Mouse (Mus musculus) left cerebral cortex, adult 2 months (tissue): ENCODE results near the gene Csgalnact2. TPM values are rescaled to one million over a fixed set of nuclear protein-coding genes. Genes with fewer than 3 reads are reported as not detected.

Source experiments
- DNase-seq, 2 experiments: peaks; one replicate each; pipeline ENCODE4 v3.0.0; 2021 to 2022; ENCODE audit warnings: low spot score in 2 of 2, mixed read lengths in 1 of 2; ENCODE audit errors: extremely low spot score in 1 of 2
- H3K27ac ChIP-seq: fragments of 200-600 bp; 2 replicates; pipeline ENCODE4 v1.8.1; 2022
- H3K4me3 ChIP-seq: fragments of 200-600 bp; 2 replicates; pipeline ENCODE4 v1.8.1; 2022
- CTCF ChIP-seq: fragments of 200-600 bp; IDR thresholded peaks from 2 replicates; pipeline ENCODE4 v1.8.1; 2022; ENCODE audit warnings: antibody characterized with exemption, mild to moderate bottlenecking, moderate library complexity
- intact Hi-C: fragments of 180-260 bp; cut with DNase I; formaldehyde crosslinking; loops from one replicate; pipeline ENCODE4 v1.15.1; 2025
- total RNA-seq, 2 experiments: library from RNA; stranded (reverse); gene quantifications; 2 replicates each; pipeline ENCODE4 v1.2.3; 2021

Csgalnact2 gene
- total RNA-seq, 2 experiments from 2014 or later, result 12.3 to 13.4 TPM

DNA sequence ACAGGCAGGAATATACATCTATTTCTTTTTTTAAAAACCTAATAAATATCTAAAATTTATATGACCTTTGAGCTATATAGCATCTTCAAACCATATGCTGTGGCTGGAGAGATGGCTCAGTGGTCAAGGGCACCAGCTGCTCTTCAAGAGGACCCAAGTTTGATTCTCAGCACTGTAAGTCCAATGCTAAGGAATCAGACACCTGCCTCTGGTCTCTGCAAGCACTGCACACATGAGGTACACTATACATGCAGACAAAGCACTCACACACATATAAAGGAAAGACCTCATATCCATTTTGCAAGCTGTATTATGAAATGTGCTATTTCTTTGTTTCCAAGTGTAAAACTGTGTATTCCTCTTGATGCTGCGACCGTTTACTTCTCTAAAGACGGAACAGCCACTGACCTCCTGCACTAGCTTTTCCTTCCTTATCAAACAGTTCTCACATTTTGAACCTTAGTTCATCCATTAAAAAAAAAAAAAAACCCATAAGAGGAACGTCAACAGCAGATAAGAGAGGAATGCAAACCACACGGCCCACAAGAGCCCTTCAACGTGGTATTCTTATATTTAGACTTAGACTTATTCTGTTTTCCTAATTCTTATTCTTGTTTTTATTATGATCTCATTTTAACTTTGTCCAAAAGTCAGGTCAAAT lies 11.0 kb downstream of the Csgalnact2 start:
- Histone ChIP-seq H3K4me3 (no peak overlapping the region), H3K27ac (no peak overlapping the region)
- intact Hi-C loops, result no loop called here
- DNase-seq, result no peak
- TF ChIP-seq CTCF, result no peak

DNA sequence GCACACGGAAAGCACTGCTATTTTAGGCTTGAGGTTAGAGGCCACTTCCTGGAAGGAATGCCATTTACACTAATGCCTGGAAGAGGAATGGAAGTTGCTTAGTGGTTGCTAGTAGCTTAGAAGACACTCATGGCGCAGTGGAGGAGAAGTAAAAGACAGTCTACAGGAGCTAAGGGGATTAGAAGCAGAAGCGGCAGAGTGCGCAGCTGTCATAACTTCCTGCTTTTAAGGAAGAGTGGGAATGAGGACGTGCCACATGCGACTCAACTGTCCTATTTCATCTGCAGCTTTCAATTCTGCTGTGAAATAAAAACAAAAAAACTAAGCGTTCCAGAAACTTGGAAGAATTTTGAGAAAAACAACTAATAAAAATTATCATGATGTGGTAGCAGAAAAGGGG lies 11.7 kb downstream of the Csgalnact2 start:
- no peak for DNase-seq
- H3K4me3 ChIP-seq, result no peak overlapping the region
- intact Hi-C loops, result no loop called here
- no peak overlapping the region for H3K27ac ChIP-seq
- TF ChIP-seq CTCF, result no peak

DNA sequence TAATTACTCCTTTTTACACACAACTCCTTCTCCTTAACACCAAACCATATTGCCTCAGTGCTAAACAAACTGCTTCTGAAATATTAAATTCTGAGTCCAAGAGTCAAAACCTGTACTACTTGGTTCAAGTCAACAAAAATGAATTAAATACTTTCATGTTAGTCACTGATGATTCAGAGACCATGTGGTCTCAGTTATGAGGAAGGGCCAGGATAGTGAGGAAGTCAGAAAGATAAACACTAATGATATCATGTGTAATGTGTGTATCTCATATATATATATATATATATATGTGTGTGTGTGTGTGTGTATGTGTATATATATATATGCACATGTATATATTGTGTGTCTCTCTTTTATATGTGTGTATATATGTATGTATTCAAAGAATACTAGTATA lies 12.4 kb downstream of the Csgalnact2 start:
- no peak for TF ChIP-seq CTCF
- no peak for DNase-seq
- Histone ChIP-seq H3K4me3 (no peak overlapping the region), H3K27ac (no peak overlapping the region)
- intact Hi-C loops, result no loop called here

DNA sequence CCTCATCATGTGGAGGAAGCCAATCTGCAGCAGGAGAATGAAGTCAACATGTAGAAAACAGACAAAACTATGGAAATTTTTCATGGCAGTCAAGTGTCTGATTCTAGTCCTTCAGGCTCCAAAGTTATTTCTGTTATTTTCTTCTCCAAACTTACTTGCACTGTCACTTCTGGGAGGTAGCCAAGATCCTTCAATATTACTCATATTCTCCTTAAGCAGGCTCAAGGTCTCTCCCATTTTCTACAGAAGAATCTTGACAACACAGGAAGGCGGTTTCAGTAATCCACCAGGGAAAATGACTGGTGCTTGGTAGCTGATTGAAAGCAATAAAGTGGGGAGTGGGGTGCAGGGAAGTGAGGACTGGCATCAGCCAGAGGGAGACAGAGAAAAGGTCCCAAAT lies 16.2 kb downstream of the Csgalnact2 start:
- no peak for TF ChIP-seq CTCF
- DNase-seq, result no peak
- intact Hi-C loops, result no loop called here
- no peak overlapping the region for H3K27ac ChIP-seq
- no peak overlapping the region for H3K4me3 ChIP-seq

DNA sequence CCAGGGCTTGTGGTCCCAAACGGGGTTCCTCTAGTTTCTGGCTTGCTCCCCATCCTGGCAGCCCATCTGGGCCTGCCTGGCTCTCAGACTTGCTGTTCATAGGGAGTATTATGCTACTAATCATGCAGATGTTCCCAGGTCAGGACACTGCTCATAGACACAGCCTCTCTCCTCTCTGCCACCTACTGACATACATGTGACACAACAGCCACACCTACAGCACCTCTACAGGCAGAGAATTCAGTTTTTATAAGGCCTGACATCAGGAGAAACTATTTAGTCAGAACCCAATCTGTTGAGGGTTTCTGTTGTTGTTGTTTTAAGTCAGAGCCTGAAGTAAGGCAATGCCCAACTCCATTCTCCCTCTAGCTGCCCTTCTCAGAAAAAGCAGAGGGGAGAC lies 27.1 kb downstream of the Csgalnact2 start:
- peak; percentile 22 for TF ChIP-seq CTCF
- intact Hi-C loops, result no loop called here
- no peak for DNase-seq
- no peak overlapping the region for H3K4me3 ChIP-seq
- H3K27ac ChIP-seq, result no peak overlapping the region

DNA sequence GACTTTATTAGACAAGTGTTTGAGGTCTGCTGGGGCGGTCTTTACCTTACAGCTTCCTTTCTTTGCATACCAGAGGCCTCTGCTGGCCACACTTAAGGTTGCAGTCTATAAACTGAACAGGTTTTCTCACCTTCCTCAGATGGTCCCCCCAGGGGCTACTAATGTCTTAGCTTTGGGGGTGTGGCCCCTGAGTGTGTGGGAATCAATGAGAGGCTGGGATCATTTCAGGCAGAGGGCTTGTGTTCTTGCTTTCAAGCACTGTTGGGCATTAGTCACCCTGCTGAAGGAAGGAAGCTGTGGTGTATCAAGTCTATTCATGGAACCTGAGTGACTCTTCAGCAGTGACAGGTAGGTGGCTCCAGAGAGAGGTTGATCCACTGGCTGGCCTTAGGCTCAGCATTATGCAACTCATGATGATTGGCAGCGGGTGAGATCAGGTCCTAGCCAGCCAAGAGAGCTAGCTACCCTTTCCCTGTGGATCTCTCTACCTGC lies 39.6 kb downstream of the Csgalnact2 start:
- no peak overlapping the region for H3K27ac ChIP-seq
- DNase-seq, result no peak
- intact Hi-C loops, result loop anchor here (5.0 kb wide), 1 partner anchor 167 kb away; no protein-coding TSS in a partner anchor
- no peak overlapping the region for H3K4me3 ChIP-seq
- peak; percentile 64 for TF ChIP-seq CTCF

DNA sequence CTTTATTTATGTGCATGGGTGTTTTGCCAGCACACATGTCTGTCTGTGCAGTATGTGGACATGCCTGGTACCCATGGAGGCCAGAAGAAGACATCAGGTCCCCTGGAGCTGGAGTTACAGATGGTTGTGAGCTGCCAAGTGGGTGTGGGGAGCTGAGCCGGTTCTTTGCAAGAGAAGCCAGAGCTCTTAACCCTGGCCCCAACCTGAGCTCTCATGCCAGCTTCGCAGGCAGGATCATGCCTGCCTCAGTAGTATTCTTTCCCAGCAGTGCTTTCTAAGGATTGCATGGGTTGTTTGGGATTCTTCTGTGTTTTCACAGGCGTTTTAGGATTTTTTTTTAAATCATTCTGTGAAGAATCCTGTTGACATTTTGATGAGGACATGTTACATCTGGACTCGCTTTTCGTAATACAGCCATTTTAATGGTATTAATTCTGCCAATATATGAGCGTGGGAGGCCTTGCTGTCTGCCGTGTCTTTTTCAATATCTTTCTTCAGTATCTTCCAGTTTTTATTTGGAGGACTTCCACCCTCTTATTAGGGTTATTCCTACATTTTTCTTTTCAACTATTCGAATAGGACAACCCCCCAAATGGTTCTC lies 41.1 kb downstream of the Csgalnact2 start:
- intact Hi-C loops, result loop anchor here (5.0 kb wide), 1 partner anchor 166 kb away; no protein-coding TSS in a partner anchor
- DNase-seq, result no peak

DNA sequence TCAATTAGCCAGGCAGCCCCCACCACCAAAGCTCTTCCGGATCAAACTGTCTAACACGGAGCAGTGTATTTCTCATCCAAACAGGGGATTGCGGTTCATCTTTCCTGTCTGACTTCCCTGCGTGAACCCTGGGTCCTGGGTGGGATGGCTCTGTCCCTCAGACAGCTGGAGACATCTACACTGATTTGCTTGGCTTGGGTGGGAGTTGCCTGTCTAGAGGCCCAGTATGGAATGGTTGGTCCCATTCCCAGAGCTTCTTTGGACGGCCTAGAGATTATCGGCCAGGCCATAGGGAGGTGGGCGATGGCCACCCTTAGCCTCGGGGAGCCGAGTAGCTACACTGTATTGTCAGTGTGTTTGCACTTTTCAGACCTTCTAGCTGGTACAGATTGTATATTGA lies 48.1 kb downstream of the Csgalnact2 start:
- intact Hi-C loops, result no loop called here
- Histone ChIP-seq H3K27ac (no peak overlapping the region), H3K4me3 (no peak overlapping the region)
- no peak for DNase-seq
- no peak for TF ChIP-seq CTCF

More for the DNA sequence above, 41.1 kb downstream of the Csgalnact2 start:
- no peak for TF ChIP-seq CTCF
- Histone ChIP-seq H3K27ac (no peak overlapping the region), H3K4me3 (no peak overlapping the region)

DNA sequence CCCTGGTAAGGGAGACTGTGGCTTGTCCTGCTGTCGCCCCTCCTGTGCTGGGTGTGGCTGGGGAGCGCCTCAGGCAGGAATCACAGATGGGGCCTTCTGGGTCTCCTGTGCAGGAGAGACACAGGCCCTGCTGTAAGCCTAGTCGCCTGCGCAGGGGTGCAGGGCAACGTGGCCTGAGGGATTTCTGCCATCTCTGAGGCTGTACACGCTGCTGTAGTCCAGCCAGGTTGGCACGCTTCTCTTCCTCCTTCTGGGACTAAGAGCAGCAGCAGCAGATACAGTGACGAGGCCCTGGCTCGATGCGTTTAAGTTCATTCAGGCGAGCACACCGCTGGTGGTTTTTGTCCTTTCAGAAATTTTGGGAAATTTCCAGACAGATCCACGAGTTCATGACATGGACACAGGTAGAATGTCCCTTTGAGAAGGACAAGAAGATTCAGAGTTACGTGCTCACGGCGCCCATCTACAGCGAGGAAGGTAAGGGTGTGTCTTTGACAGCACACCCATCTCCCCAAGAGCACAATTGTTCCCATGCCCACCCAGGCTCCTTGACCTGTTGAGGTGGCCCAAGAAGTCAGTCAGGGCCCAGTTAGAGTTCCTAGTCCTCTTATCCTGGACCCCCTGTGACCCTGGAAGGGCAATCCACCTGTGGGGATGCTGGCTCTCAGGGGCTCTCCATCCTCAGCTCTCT lies 50.0 kb downstream of the Csgalnact2 start:
- H3K4me3 ChIP-seq, result no peak overlapping the region
- TF ChIP-seq CTCF, result no peak
- intact Hi-C loops, result no loop called here
- no peak for DNase-seq
- H3K27ac ChIP-seq, result no peak overlapping the region

DNA sequence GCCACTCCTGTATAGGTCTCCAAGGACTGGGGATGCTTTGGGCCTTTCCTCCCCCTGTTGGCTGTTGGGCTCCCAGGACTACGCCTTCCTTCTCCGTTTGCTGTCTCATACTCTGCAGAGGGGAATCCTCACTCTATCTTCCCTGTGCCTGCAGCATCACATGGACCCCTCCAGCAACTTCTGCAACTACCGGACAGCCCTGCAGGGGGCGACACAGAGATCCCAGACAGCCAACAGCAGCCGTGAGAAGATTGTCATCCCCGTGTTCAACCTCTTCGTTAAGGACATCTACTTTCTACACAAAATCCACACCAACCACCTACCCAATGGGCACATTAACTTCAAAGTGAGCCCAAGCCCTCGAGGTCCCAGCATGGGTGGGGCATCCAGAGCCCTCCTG lies 51.0 kb downstream of the Csgalnact2 start:
- no peak for DNase-seq
- no peak overlapping the region for H3K4me3 ChIP-seq
- intact Hi-C loops, result no loop called here
- no peak overlapping the region for H3K27ac ChIP-seq
- TF ChIP-seq CTCF, result peak; percentile 56

DNA sequence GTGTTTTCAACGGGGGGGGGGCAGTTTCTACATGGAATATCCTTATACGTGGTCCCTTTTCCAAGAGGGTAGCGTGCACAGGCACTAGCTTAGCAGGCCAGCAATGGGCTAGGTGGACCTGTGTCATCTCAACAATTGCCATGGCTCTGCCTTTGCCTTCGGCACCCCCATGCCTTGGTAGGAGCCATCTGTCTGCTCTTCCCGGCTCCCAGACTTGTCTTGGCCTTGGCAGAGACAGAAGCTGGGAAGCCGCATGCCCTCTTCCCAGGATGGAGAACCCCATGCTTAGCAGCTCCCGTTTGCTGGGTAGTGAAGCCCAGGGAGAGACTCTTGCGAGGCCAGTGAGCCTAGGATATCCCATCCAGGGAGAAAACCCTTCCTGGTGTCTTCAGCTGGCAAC lies 54.3 kb downstream of the Csgalnact2 start:
- H3K4me3 ChIP-seq, result no peak overlapping the region
- no peak for TF ChIP-seq CTCF
- DNase-seq, result no peak
- H3K27ac ChIP-seq, result no peak overlapping the region
- intact Hi-C loops, result no loop called here

DNA sequence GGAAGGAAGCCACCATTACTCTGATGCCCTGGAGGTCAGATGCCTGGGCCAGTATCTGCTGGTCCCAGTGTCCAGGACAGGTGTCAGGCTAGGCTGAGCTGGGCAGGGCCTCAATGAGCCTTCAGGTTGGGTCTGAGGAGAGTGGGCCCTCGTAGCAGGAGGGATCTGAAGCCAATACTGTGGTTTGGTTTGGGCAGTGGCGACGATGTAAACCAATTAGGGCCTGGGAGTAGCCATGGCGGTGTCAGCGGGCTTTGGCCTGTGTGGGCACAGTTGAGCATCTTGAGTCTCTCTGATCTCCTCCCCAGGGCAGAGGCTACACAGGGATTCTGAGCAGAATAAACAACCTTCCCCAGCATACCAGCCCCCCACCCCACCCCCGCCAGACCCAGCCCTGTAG lies 55.3 kb downstream of the Csgalnact2 start:
- intact Hi-C loops, result no loop called here
- H3K27ac ChIP-seq, result no peak overlapping the region

More for the DNA sequence above, 55.3 kb downstream of the Csgalnact2 start:
- TF ChIP-seq CTCF, result no peak
- H3K4me3 ChIP-seq, result no peak overlapping the region
- DNase-seq, result no peak
